ENCODE assay signal across 8 mouse cellular contexts in genomic region chr10:84836104-84836503, GRCm38 (mm10).
DNase-seq lines count a peak whose midpoint lies in the region; ATAC-seq and TF ChIP-seq lines count a peak whose summit lies in the region.

No protein-coding gene starts in this region.

- no peaks in the 10 kb centered on the region for H3K79me2 ChIP-seq in CH12.LX (replicated peaks; ENCODE audit: control insufficient read depth, extremely low read depth, insufficient read depth, poor library complexity, severe bottlenecking)

- no peak overlapping the region for H3K27ac ChIP-seq in CH12.LX (ENCODE audit: insufficient read depth, low read depth)
- no peak overlapping the region for H3K27ac ChIP-seq in intestine, embryonic 16.5 days (ENCODE audit: low read length)
- no peak overlapping the region for H3K27ac ChIP-seq in midbrain, embryonic 10.5 days (replicated peaks)

- H3K4me3 ChIP-seq in CH12.LX (replicated peaks in 1 of 3; ENCODE audit: low read depth in 2 of 3, low read length in 2 of 3, poor library complexity in 1 of 3): no peak overlapping the region
- no peak overlapping the region for H3K4me3 ChIP-seq in intestine, embryonic 16.5 days (ENCODE audit: low read length)
- no peak overlapping the region for H3K4me3 ChIP-seq in midbrain, embryonic 10.5 days

- in situ Hi-C loops in CH12.LX (cut with MboI; ENCODE audit: low pct_ligation_motif_present, low pct_unique_long_range_greater_than_20kb, low sequenced_read_pairs): loop anchor here (10.0 kb wide), 1 partner anchor 209 kb away; no protein-coding TSS in a partner anchor

- H3K27me3 ChIP-seq in CH12.LX (replicated peaks): peaks cover 2% of the 10 kb centered on the region
- H3K27me3 ChIP-seq in intestine, embryonic 16.5 days (replicated peaks; ENCODE audit: control insufficient read depth, insufficient read depth, low read length): no peaks in the 10 kb centered on the region
- no peaks in the 10 kb centered on the region for H3K27me3 ChIP-seq in midbrain, embryonic 10.5 days (ENCODE audit: low read depth, poor library complexity, severe bottlenecking)

- no peaks in the 10 kb centered on the region for H3K9me3 ChIP-seq in CH12.LX (replicated peaks; ENCODE audit: low read length)
- H3K9me3 ChIP-seq in intestine, embryonic 16.5 days (ENCODE audit: control insufficient read depth, low read length): no peaks in the 10 kb centered on the region
- no peaks in the 10 kb centered on the region for H3K9me3 ChIP-seq in midbrain, embryonic 10.5 days (replicated peaks)

- peak overlapping the region; percentile 26; the same call in 1 of the 2 replicates for H3K4me2 ChIP-seq in CH12.LX (ENCODE audit: insufficient read depth, low read depth, poor library complexity, severe bottlenecking)
- no peak overlapping the region for H3K4me2 ChIP-seq in intestine, embryonic 16.5 days (ENCODE audit: low read depth, low read length)

- no peak for TF ChIP-seq POLR2A in CH12.LX (IDR thresholded peaks at IDR 0.05; ENCODE audit: low read depth, low read length)

- ATAC-seq in intestine, embryonic 16.5 days: peak; percentile 55; the same call in 1 of the 2 replicates

- no peak for TF ChIP-seq EP300 in CH12.LX (IDR thresholded peaks at IDR 0.05; ENCODE audit: low read length)

- no peaks in the 10 kb centered on the region for H3K36me3 ChIP-seq in CH12.LX (replicated peaks in 1 of 2; ENCODE audit: control insufficient read depth in 1 of 2, insufficient read depth in 1 of 2, low read length in 1 of 2)
- no peaks in the 10 kb centered on the region for H3K36me3 ChIP-seq in intestine, embryonic 16.5 days (ENCODE audit: control insufficient read depth, insufficient read depth, low read length)
- H3K36me3 ChIP-seq in midbrain, embryonic 10.5 days: peaks cover 97% of the 10 kb centered on the region

- 22% methylated on average over 4 of the region's 4 CpGs for WGBS in intestine, embryonic 16.5 days
- 48% methylated on average over 4 of the region's 4 CpGs for WGBS in midbrain, embryonic 10.5 days

- peaks cover 8 to 21% of the 10 kb centered on the region in 2 experiments; a peak in 3 of 4 replicates for H3K4me1 ChIP-seq in CH12.LX (ENCODE audit: control insufficient read depth in 1 of 2, insufficient read depth in 2 of 2)
- H3K4me1 ChIP-seq in intestine, embryonic 16.5 days (ENCODE audit: control insufficient read depth, insufficient read depth, low read length): no peaks in the 10 kb centered on the region
- peaks cover 14% of the 10 kb centered on the region for H3K4me1 ChIP-seq in midbrain, embryonic 10.5 days

- peak; percentile 13 for DNase-seq in layer of hippocampus, adult 9-10 months (ENCODE audit: low spot score)
- DNase-seq in layer of hippocampus, postnatal 10 days (ENCODE audit: low spot score in 2 of 2): no peak
- peak; percentile 67 for DNase-seq in CH12.LX (ENCODE audit: extremely low read depth)
- DNase-seq in adipocyte (ENCODE audit: low spot score): peak; percentile 79
- DNase-seq in retina, embryonic 14.5 days (ENCODE audit: low spot score): peak; percentile 57
- DNase-seq in midbrain, embryonic 10.5 days (ENCODE audit: low spot score): no peak
- no peak for DNase-seq in urinary bladder, adult 2 months (ENCODE audit: low spot score)

- TF ChIP-seq RAD21 in CH12.LX (IDR thresholded peaks at IDR 0.05; ENCODE audit: low read depth, low read length): peak; percentile 79

- no peak overlapping the region for H3K9ac ChIP-seq in CH12.LX (ENCODE audit: insufficient read depth, low read depth)
- no peak overlapping the region for H3K9ac ChIP-seq in intestine, embryonic 16.5 days (ENCODE audit: low read depth, low read length)

- dilution Hi-C loops in CH12.LX (cut with MboI; ENCODE audit: extremely low pct_ligation_motif_present, extremely low pct_unique_long_range_greater_than_20kb, low sequenced_read_pairs): no loop called here

- peak; percentile 26 to 79; a peak in 2 of 4 replicates for TF ChIP-seq CTCF in CH12.LX (conservative IDR thresholded peaks at IDR 0.05 in 1 of 2, IDR thresholded peaks at IDR 0.05 in 1 of 2; ENCODE audit: low read depth in 2 of 2, low read length in 2 of 2)

TF ChIP-seq in CH12.LX, 34 proteins besides CTCF, POLR2A, EP300 and RAD21:
- TF ChIP-seq SMC3 (IDR thresholded peaks at IDR 0.05; ENCODE audit: low read depth, low read length): peak; percentile 82
- no peak for TF ChIP-seq ZNF384 (IDR thresholded peaks at IDR 0.05; ENCODE audit: low read depth, low read length)

Comparison
In these comparisons a context has a peak if more than half of its experiments do, and no peak if none do; other contexts are left out.
1. DNase-seq: peak in layer of hippocampus, adult 9-10 months (single experiment), CH12.LX (single experiment), adipocyte (single experiment) and retina, embryonic 14.5 days (single experiment); none in layer of hippocampus, postnatal 10 days (0 of 2), midbrain, embryonic 10.5 days (single experiment) and urinary bladder, adult 2 months (single experiment).